Mouse (Mus musculus): ENCODE data around the gene Tgfbrap1. TPM values are rescaled to one million over a fixed set of nuclear protein-coding genes. Genes with fewer than 3 reads are reported as not detected.

Tgfbrap1 gene
- polyA plus RNA-seq, 2 experiments = 2.7 to 4.7 TPM

GRCm38 (mm10) chr1:43065615-43066310 is 32.7 kb downstream of the Tgfbrap1 start:
- no peak overlapping the region for H3K4me3 ChIP-seq (ENCODE audit: insufficient read depth in 1 of 2, low read depth in 2 of 2, low read length in 2 of 2)
- DNase-seq (ENCODE audit: low read depth in 3 of 3, low spot score in 3 of 3) (peak in 2 of 3 experiments; percentile 5 to 9), ATAC-seq (ENCODE audit: insufficient read depth) (no peak)
- no peaks in the 10 kb centered on the region for H3K27me3 ChIP-seq (ENCODE audit: control insufficient read depth, insufficient read depth, low read length)
- no peaks in the 10 kb centered on the region; a peak in 1 of 4 replicates for H3K4me1 ChIP-seq (replicated peaks; ENCODE audit: control insufficient read depth in 2 of 2, insufficient read depth in 2 of 2, low read length in 1 of 2)
- H3K9ac ChIP-seq (replicated peaks) = no peak overlapping the region
- H3K36me3 ChIP-seq (replicated peaks; ENCODE audit: control insufficient read depth, insufficient read depth, low read depth) = no peaks in the 10 kb centered on the region; the same call in 1 of the 2 replicates
- H3K4me2 ChIP-seq (ENCODE audit: low read depth) = no peak overlapping the region
- H3K9me3 ChIP-seq (ENCODE audit: control insufficient read depth, low read length) = no peaks in the 10 kb centered on the region
- TF ChIP-seq CTCF (IDR thresholded peaks at IDR 0.05; ENCODE audit: low read depth) (peak; percentile 81), EP300 (IDR thresholded peaks at IDR 0.05; ENCODE audit: low read depth) (no peak)
- no peak overlapping the region for H3K27ac ChIP-seq
- WGBS (ENCODE audit: insufficient replicate concordance) = 55% methylated on average over 9 of the region's 9 CpGs

GRCm38 (mm10) chr1:43051903-43052302 is 46.5 kb downstream of the Tgfbrap1 start:
- ATAC-seq (ENCODE audit: insufficient read depth) (no peak), DNase-seq (ENCODE audit: low read depth in 3 of 3, low spot score in 3 of 3) (no peak)
- no peaks in the 10 kb centered on the region for H3K27me3 ChIP-seq (ENCODE audit: control insufficient read depth, insufficient read depth, low read length)
- H3K4me2 ChIP-seq (ENCODE audit: low read depth) = no peak overlapping the region
- no peak overlapping the region for H3K27ac ChIP-seq
- no peak overlapping the region for H3K4me3 ChIP-seq (ENCODE audit: insufficient read depth in 1 of 2, low read depth in 2 of 2, low read length in 2 of 2)
- H3K36me3 ChIP-seq (replicated peaks; ENCODE audit: control insufficient read depth, insufficient read depth, low read depth) = peaks cover 3% of the 10 kb centered on the region; the same call in 1 of the 2 replicates
- no peak for TF ChIP-seq CTCF (IDR thresholded peaks at IDR 0.05; ENCODE audit: low read depth)
- no peak for TF ChIP-seq EP300 (IDR thresholded peaks at IDR 0.05; ENCODE audit: low read depth)
- WGBS (ENCODE audit: insufficient replicate concordance) = 88% methylated on average over 5 of the region's 5 CpGs
- H3K9me3 ChIP-seq (ENCODE audit: control insufficient read depth, low read length) = no peaks in the 10 kb centered on the region
- no peaks in the 10 kb centered on the region for H3K4me1 ChIP-seq (replicated peaks; ENCODE audit: control insufficient read depth in 2 of 2, insufficient read depth in 2 of 2, low read length in 1 of 2)
- no peak overlapping the region for H3K9ac ChIP-seq (replicated peaks)

DNA sequence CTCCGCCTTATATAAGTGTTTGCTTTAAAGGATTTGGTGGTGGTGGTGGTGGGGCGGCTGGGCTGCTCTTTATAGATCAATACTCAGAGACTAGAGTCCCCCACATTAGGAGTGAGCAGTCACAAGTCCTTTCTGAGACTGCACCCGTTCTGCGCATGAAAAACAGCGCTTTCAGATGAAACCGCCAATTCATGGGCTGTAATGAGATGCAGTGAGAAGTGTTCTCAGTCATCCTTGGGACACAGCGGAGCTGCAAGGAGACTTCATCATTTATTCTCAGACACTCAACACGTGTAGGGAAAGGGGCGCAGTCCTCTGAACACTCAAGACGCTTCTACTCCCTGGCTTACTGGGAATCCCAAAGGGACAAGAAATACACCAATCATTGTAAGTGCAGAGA is 50.6 kb downstream of the Tgfbrap1 start:
- no peak overlapping the region for H3K27ac ChIP-seq
- no peak for ATAC-seq (ENCODE audit: insufficient read depth)
- H3K4me1 ChIP-seq (replicated peaks; ENCODE audit: control insufficient read depth in 2 of 2, insufficient read depth in 2 of 2, low read length in 1 of 2) = no peaks in the 10 kb centered on the region
- H3K9ac ChIP-seq (replicated peaks) = no peak overlapping the region
- H3K27me3 ChIP-seq (ENCODE audit: control insufficient read depth, insufficient read depth, low read length) = no peaks in the 10 kb centered on the region
- 0 out of 2 replicates have a peak, but pooled peaks cover 3% of the 10 kb centered on the region for H3K36me3 ChIP-seq (replicated peaks; ENCODE audit: control insufficient read depth, insufficient read depth, low read depth)
- 76% methylated on average over 10 of the region's 10 CpGs for WGBS (ENCODE audit: insufficient replicate concordance)
- H3K4me2 ChIP-seq (ENCODE audit: low read depth) = no peak overlapping the region
- H3K4me3 ChIP-seq (ENCODE audit: insufficient read depth in 1 of 2, low read depth in 2 of 2, low read length in 2 of 2) = no peak overlapping the region
- no peak for DNase-seq (ENCODE audit: low read depth in 3 of 3, low spot score in 3 of 3)
- H3K9me3 ChIP-seq (ENCODE audit: control insufficient read depth, low read length) = no peaks in the 10 kb centered on the region
- TF ChIP-seq EP300 (IDR thresholded peaks at IDR 0.05; ENCODE audit: low read depth) = no peak
- TF ChIP-seq CTCF (IDR thresholded peaks at IDR 0.05; ENCODE audit: low read depth) = no peak

- no peak for ATAC-seq (ENCODE audit: insufficient read depth)
- TF ChIP-seq EP300 (IDR thresholded peaks at IDR 0.05; ENCODE audit: low read depth) (no peak), CTCF (IDR thresholded peaks at IDR 0.05; ENCODE audit: low read depth) (no peak)
- H3K27me3 ChIP-seq (ENCODE audit: control insufficient read depth, insufficient read depth, low read length) = no peaks in the 10 kb centered on the region
Observed at GRCm38 (mm10) chr1:43046990-43047389, 51.4 kb downstream of the Tgfbrap1 start.

DNA sequence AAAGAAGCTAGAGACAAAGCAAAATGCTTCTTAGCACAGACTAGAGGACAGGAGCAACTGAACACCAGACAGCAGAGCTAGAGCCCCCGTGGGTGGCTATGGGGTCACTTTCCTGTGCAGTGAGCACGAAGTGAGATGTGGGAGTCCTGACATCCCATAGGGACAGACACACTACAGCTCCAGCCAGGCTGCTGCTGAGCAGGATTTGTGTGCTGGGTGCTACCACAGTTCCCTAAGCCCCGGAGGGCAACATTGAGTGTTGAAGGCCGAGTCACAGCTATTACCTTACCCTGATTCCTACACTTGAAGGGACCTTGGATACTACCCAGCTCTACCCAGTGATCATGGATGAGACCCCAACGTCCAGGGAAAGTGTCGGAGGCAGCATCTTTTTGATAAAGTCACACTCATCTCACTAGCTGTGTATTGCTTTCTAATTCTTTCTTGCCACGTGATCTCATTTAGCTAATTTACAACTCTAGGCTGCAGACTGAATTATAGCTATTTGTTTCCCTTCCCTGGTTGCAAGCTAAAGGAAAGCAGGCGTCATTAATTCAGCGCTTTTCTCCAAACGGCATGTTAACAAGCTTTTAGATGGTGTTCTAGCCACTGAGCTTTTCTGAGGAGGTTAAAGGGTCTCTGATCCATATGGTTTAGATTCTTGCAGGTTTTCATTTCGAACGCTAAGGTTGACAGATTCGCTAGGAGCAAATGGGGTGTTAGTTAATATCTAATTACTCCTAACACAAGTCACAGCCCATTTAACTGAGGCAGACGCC is 53.0 kb downstream of the Tgfbrap1 start:
- Histone ChIP-seq H3K36me3 (replicated peaks; ENCODE audit: control insufficient read depth, insufficient read depth, low read depth) (no peaks in the 10 kb centered on the region), H3K4me1 (replicated peaks; ENCODE audit: control insufficient read depth in 2 of 2, insufficient read depth in 2 of 2, low read length in 1 of 2) (no peaks in the 10 kb centered on the region), H3K4me2 (ENCODE audit: low read depth) (no peak overlapping the region), H3K27ac (no peak overlapping the region), H3K9me3 (ENCODE audit: control insufficient read depth, low read length) (no peaks in the 10 kb centered on the region), H3K9ac (replicated peaks) (no peak overlapping the region), H3K27me3 (ENCODE audit: control insufficient read depth, insufficient read depth, low read length) (no peaks in the 10 kb centered on the region), H3K4me3 (ENCODE audit: insufficient read depth in 1 of 2, low read depth in 2 of 2, low read length in 2 of 2) (no peak overlapping the region)
- ATAC-seq (ENCODE audit: insufficient read depth) (no peak), DNase-seq (ENCODE audit: low read depth in 3 of 3, low spot score in 3 of 3) (no peak)
- TF ChIP-seq CTCF (IDR thresholded peaks at IDR 0.05; ENCODE audit: low read depth) (no peak), EP300 (IDR thresholded peaks at IDR 0.05; ENCODE audit: low read depth) (no peak)
- WGBS (ENCODE audit: insufficient replicate concordance) = 63% methylated on average over 14 of the region's 14 CpGs

More at GRCm38 (mm10) chr1:43046990-43047389, 51.4 kb downstream of the Tgfbrap1 start:
- Histone ChIP-seq H3K9me3 (ENCODE audit: control insufficient read depth, low read length) (no peaks in the 10 kb centered on the region), H3K36me3 (replicated peaks; ENCODE audit: control insufficient read depth, insufficient read depth, low read depth) (0 out of 2 replicates have a peak, but pooled peaks cover 3% of the 10 kb centered on the region), H3K27ac (no peak overlapping the region), H3K4me2 (ENCODE audit: low read depth) (no peak overlapping the region), H3K4me3 (ENCODE audit: insufficient read depth in 1 of 2, low read depth in 2 of 2, low read length in 2 of 2) (no peak overlapping the region), H3K4me1 (replicated peaks; ENCODE audit: control insufficient read depth in 2 of 2, insufficient read depth in 2 of 2, low read length in 1 of 2) (no peaks in the 10 kb centered on the region), H3K9ac (replicated peaks) (no peak overlapping the region)
- no peak for DNase-seq (ENCODE audit: low read depth in 3 of 3, low spot score in 3 of 3)
- WGBS (ENCODE audit: insufficient replicate concordance) = 68% methylated on average over 2 of the region's 2 CpGs
